Mouse (Mus musculus) MEL (cell line): Measurements from ENCODE around the gene Sema6d. TPM values are rescaled to one million over a fixed set of nuclear protein-coding genes. Genes with fewer than 3 reads are reported as not detected.

Experiments
- DNase-seq: peaks from one replicate; pipeline ENCODE4 v3.0.0; 2011; ENCODE audit warnings: low read depth, low spot score
- H3K27ac ChIP-seq: 2 replicates; pipeline ENCODE4 v1.5.1; 2012; ENCODE audit warnings: low read depth, mild to moderate bottlenecking, control low read depth, low read length, moderate library complexity; ENCODE audit not compliant: control insufficient read depth
- H3K27me3 ChIP-seq, 2 experiments: fragments of 150-350 bp in 1 of 2; sonication (generic) in 1 of 2; 2 replicates each; pipeline ENCODE4 v1.6.1; 2012; ENCODE audit warnings: low read length in 2 of 2, mild to moderate bottlenecking in 2 of 2, improper control_type of control experiment in 1 of 2, moderate library complexity in 1 of 2; ENCODE audit not compliant: insufficient read depth in 2 of 2, control insufficient read depth in 1 of 2
- H3K36me3 ChIP-seq, 2 experiments: 2 replicates each; pipeline ENCODE4 v1.6.1; 2012 to 2014; ENCODE audit warnings: low read length in 2 of 2, improper control_type of control experiment in 1 of 2, inconsistent platforms in 1 of 2, mild to moderate bottlenecking in 1 of 2; ENCODE audit not compliant: insufficient read depth in 2 of 2, control insufficient read depth in 1 of 2
- H3K4me1 ChIP-seq, 2 experiments: fragments of 150-350 bp in 1 of 2; sonication (generic) in 1 of 2; 2 replicates each; pipeline ENCODE4 v1.6.1; 2012; ENCODE audit warnings: low read length in 2 of 2, improper control_type of control experiment in 1 of 2, mild to moderate bottlenecking in 1 of 2; ENCODE audit not compliant: insufficient read depth in 2 of 2, control insufficient read depth in 1 of 2
- H3K4me3 ChIP-seq, 2 experiments: fragments of 150-350 bp in 1 of 2; sonication (generic) in 1 of 2; 2 replicates each; pipeline ENCODE4 v1.5.1; 2012; ENCODE audit warnings: low read depth in 2 of 2, low read length in 2 of 2, mild to moderate bottlenecking in 2 of 2, moderate library complexity in 2 of 2, control low read depth in 1 of 2, improper control_type of control experiment in 1 of 2; ENCODE audit not compliant: control insufficient read depth in 1 of 2, insufficient read depth in 1 of 2
- H3K79me2 ChIP-seq: 2 replicates; pipeline ENCODE4 v1.6.1; 2012; ENCODE audit warnings: mild to moderate bottlenecking, low read length, moderate library complexity; ENCODE audit not compliant: control insufficient read depth, poor library complexity, insufficient read depth
- H3K9ac ChIP-seq: 2 replicates; pipeline ENCODE4 v1.6.1; 2012; ENCODE audit warnings: low read depth, mild to moderate bottlenecking, control low read depth, low read length, moderate library complexity; ENCODE audit not compliant: control insufficient read depth, poor library complexity, severe bottlenecking
- H3K9me3 ChIP-seq: fragments of 150-350 bp; sonication (generic); replicated peaks from 2 replicates; pipeline ENCODE4 v1.6.1; 2012; ENCODE audit warnings: mild to moderate bottlenecking, low read length, improper control_type of control experiment, moderate library complexity; ENCODE audit not compliant: insufficient read depth
- BHLHE40 ChIP-seq: IDR thresholded peaks from 2 replicates; pipeline ENCODE4 v1.6.1; 2012; ENCODE audit warnings: low read depth, mild to moderate bottlenecking, inconsistent platforms, low read length, improper control_type of control experiment, borderline replicate concordance
- CHD2 ChIP-seq: IDR thresholded peaks from 2 replicates; pipeline ENCODE4 v1.6.1; 2011; ENCODE audit warnings: low read length, improper control_type of control experiment
- CTCF ChIP-seq, 3 experiments: IDR thresholded peaks in 2 of 3; conservative IDR thresholded peaks in 1 of 3; 2 replicates each; pipeline ENCODE4 v1.5.1; 2011 to 2012; ENCODE audit warnings: low read length in 3 of 3, low read depth in 2 of 3, mild to moderate bottlenecking in 2 of 3, improper control_type of control experiment in 1 of 3, inconsistent platforms in 1 of 3, mixed read lengths in 1 of 3, moderate library complexity in 1 of 3; ENCODE audit not compliant: control insufficient read depth in 1 of 3, insufficient read depth in 1 of 3, poor library complexity in 1 of 3, severe bottlenecking in 1 of 3
- E2F4 ChIP-seq: IDR thresholded peaks from 2 replicates; pipeline ENCODE4 v1.6.1; 2011; ENCODE audit warnings: low read depth, low read length, improper control_type of control experiment, borderline replicate concordance
- ELF1 ChIP-seq: IDR thresholded peaks from 2 replicates; pipeline ENCODE4 v1.6.1; 2014; ENCODE audit warnings: low read depth, mild to moderate bottlenecking, inconsistent platforms, low read length, improper control_type of control experiment, moderate library complexity
- EP300 ChIP-seq, 2 experiments: IDR thresholded peaks; 2 replicates each; pipeline ENCODE4 v1.6.1; 2011; ENCODE audit warnings: improper control_type of control experiment in 2 of 2, low read length in 2 of 2, low read depth in 1 of 2, mild to moderate bottlenecking in 1 of 2
- ETS1 ChIP-seq: IDR thresholded peaks from 2 replicates; pipeline ENCODE4 v1.6.1; 2012; ENCODE audit warnings: low read depth, mild to moderate bottlenecking, inconsistent platforms, low read length, improper control_type of control experiment, moderate library complexity
- HCFC1 ChIP-seq: IDR thresholded peaks from 2 replicates; pipeline ENCODE4 v1.6.1; 2012; ENCODE audit warnings: low read depth, mild to moderate bottlenecking, inconsistent platforms, low read length, improper control_type of control experiment, moderate library complexity
- MAFK ChIP-seq: IDR thresholded peaks from 2 replicates; pipeline ENCODE4 v1.6.1; 2011; ENCODE audit warnings: low read depth, mild to moderate bottlenecking, low read length, improper control_type of control experiment, borderline replicate concordance
- MAZ ChIP-seq: IDR thresholded peaks from 2 replicates; pipeline ENCODE4 v1.6.1; 2012; ENCODE audit warnings: low read depth, mild to moderate bottlenecking, inconsistent platforms, low read length, improper control_type of control experiment
- MEF2A ChIP-seq: IDR thresholded peaks from 2 replicates; pipeline ENCODE4 v1.6.1; 2014; ENCODE audit warnings: low read depth, mild to moderate bottlenecking, inconsistent platforms, low read length, improper control_type of control experiment; ENCODE audit not compliant: poor library complexity, insufficient replicate concordance, severe bottlenecking; ENCODE audit errors: extremely low read depth
- MYB ChIP-seq: IDR thresholded peaks from 2 replicates; pipeline ENCODE4 v1.6.1; 2011; ENCODE audit warnings: mild to moderate bottlenecking, low read depth, low read length, improper control_type of control experiment
- NELFE ChIP-seq: IDR thresholded peaks from 2 replicates; pipeline ENCODE4 v1.6.1; 2011; ENCODE audit warnings: low read depth, low read length, improper control_type of control experiment
- NRF1 ChIP-seq: IDR thresholded peaks from 2 replicates; pipeline ENCODE4 v1.6.1; 2014; ENCODE audit warnings: low read depth, mild to moderate bottlenecking, inconsistent platforms, low read length, improper control_type of control experiment, moderate library complexity; ENCODE audit not compliant: poor library complexity, insufficient read depth, severe bottlenecking
- POLR2A ChIP-seq, 2 experiments: IDR thresholded peaks; 2 replicates each; pipeline ENCODE4 v1.6.1; 2011 to 2012; ENCODE audit warnings: low read length in 2 of 2, mild to moderate bottlenecking in 2 of 2, control low read depth in 1 of 2, improper control_type of control experiment in 1 of 2, low read depth in 1 of 2, moderate library complexity in 1 of 2; ENCODE audit not compliant: control insufficient read depth in 1 of 2, insufficient read depth in 1 of 2, poor library complexity in 1 of 2
- POLR2AphosphoS2 ChIP-seq: IDR thresholded peaks from 2 replicates; pipeline ENCODE4 v1.6.1; 2011; ENCODE audit warnings: low read length, improper control_type of control experiment
- TBP ChIP-seq: IDR thresholded peaks from 2 replicates; pipeline ENCODE4 v1.8.0; 2011; ENCODE audit warnings: low read depth, low read length, improper control_type of control experiment
- TCF12 ChIP-seq: IDR thresholded peaks from 2 replicates; pipeline ENCODE4 v1.6.1; 2014; ENCODE audit warnings: low read depth, mild to moderate bottlenecking, inconsistent platforms, low read length, improper control_type of control experiment, moderate library complexity
- ZC3H11A ChIP-seq: IDR thresholded peaks from 2 replicates; pipeline ENCODE4 v1.6.1; 2012; ENCODE audit warnings: low read depth, mild to moderate bottlenecking, inconsistent platforms, low read length, improper control_type of control experiment
- polyA plus RNA-seq, 2 experiments: library from polyadenylated mRNA; stranded (reverse) in 1 of 2; unstranded in 1 of 2; fragments of >175 nt in 1 of 2; fragments of >200 nt in 1 of 2; gene quantifications; 2 replicates each; pipeline versions ENCODE4 v1.2.1 to v1.2.4; 2012; ENCODE audit warnings: low replicate concordance in 2 of 2, low read depth in 1 of 2; ENCODE audit not compliant: insufficient read length in 2 of 2, insufficient read depth in 1 of 2, missing spikeins in 1 of 2
- total RNA-seq: library from RNA; depleted of rRNA; stranded (reverse); fragments of 300-350 nt; gene quantifications from 2 replicates; pipeline ENCODE4 v1.2.3, GENCODE M21; 2012

The Sema6d gene
- total and polyA plus RNA-seq, 3 experiments = not detected

DNA sequence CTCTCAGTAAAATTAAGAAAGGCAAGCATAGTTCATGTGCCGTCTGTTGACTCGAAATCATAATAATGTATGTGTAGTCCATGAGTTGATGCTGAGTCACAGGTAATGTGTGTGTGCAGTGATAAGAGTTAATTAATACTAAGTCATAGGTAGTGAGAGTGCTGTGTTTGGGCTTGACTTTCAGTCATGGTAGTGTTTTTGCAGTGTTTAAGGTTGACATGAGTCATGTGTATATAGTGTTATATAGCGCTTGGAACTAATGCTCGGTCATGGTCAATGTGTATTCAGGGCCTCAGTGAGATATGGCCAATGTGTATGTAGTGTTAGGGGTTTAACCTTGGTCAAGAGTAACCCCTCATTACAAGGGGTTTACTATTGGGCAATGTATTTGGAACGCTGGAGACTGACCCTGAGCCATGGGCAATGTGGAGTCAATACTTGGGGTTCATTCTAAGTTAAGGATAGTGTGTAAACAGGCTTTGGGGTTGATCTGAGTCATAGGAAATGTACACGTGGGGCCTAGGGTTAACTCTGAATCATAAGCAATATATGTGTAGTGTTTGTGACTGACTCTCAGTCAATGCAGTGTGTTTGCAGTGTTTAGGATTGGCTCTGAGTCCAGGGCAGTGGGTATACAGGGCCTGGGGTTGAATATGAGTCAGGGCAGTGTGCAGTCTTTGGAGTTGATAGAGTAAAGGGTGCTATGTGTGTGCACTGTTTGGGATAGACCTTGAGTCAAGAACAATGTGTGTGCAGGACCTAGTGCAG is 219.8 kb downstream of the Sema6d start:
- Histone ChIP-seq H3K4me1 (no peaks in the 10 kb centered on the region), H3K79me2 (no peaks in the 10 kb centered on the region), H3K9ac (no peak overlapping the region), H3K36me3 (no peaks in the 10 kb centered on the region), H3K27me3 (no peaks in the 10 kb centered on the region), H3K4me3 (no peak overlapping the region), H3K27ac (no peak overlapping the region)
- DNase-seq = no peak
- TF ChIP-seq POLR2A (IDR thresholded peaks at IDR 0.05; ENCODE audit: control insufficient read depth in 1 of 2, insufficient read depth in 1 of 2, low read depth in 1 of 2, low read length in 2 of 2, poor library complexity in 1 of 2) (no peak), ZC3H11A (no peak), POLR2AphosphoS2 (no peak), ELF1 (no peak), TCF12 (no peak), E2F4 (no peak), HCFC1 (no peak), MAZ (no peak), MYB (no peak), MEF2A (no peak), CHD2 (no peak), NELFE (no peak), BHLHE40 (no peak), EP300 (IDR thresholded peaks at IDR 0.05; ENCODE audit: low read depth in 1 of 2, low read length in 2 of 2) (no peak), MAFK (no peak), CTCF (IDR thresholded peaks at IDR 0.05 in 2 of 3, conservative IDR thresholded peaks at IDR 0.05 in 1 of 3; ENCODE audit: control insufficient read depth in 1 of 3, insufficient read depth in 1 of 3, low read depth in 2 of 3, low read length in 3 of 3, poor library complexity in 1 of 3, severe bottlenecking in 1 of 3) (no peak), TBP (no peak), ETS1 (no peak), NRF1 (no peak)
- TF ChIP-seq, all 39 proteins: peak for 0
- H3K9me3 ChIP-seq = no peaks in the 10 kb centered on the region
